Mouse (Mus musculus) lung, postnatal 4 days (tissue): ENCODE results near the gene Fbxo3.
"Not testable (repeated sequence)": the region's sequence is repeated elsewhere in the genome, so short reads cannot be mapped to it uniquely, and the experiment has no call there.

Experiments
- DNase-seq, 2 experiments: peaks; one replicate each; pipeline ENCODE4 v3.0.0; 2021

The Fbxo3 gene

GRCm38 (mm10) chr2:104038236-104038635 is 10.7 kb downstream of the Fbxo3 start:
- DNase-seq, result no peak

DNA sequence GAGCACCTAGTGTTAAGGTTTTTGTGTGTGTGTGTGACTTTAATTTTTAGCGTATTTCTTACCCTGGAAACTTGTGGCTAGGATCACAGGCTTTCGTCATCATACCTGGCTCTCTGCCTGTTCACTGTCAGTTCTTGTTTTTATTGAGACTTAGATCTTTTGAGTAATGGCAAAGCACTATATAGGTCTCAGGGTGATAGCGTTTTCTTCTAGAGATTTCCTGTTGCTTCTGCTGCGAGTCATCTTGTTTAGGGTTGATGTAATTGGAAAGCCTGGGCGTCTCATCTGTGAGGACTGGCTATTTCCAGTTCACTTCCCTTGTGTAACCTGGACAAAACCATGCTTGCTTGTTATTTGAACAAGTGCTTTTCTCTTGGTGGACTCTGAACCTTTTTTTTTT is 14.1 kb downstream of the Fbxo3 start:
- DNase-seq, result no peak

GRCm38 (mm10) chr2:104042766-104043165 is 15.2 kb downstream of the Fbxo3 start:
- no peak for DNase-seq

DNA sequence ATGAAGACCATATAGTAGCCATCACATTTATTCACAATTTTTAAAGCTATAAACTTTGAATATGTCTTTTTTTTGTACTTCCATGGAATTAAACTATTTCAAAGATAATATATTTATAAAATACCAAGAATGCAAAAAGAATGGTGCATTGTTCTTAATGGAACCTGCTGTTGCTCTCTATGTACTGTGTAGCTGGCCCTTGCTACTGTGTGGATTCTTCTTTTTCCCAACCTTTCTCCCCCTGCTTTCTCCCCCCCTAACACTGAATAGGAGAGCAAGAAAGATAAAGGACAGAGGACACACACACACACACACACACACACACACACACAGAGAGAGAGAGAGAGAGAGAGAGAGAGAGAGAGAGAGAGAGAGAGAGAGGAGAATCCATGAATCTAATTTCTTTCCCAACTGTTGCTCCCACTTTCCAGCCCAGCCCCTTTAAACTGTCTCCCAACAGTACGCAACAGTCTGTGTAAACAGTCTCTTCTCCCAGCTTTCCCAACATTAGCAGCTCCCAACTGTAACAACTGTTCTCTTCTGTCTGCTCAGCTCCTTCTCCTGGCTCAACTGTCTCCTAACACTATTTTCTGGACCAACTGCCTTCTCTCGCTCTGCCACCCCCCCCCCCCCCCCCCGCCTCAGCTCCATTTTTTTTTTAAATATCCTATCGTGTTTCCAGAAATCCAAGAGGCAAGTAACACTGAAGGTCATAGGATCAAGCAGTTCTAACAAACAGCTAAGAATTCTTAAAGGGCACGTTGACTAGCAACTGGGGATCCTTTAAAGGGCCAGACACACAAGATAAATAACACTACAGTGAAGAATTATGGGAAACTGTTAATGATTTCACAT is 16.3 kb downstream of the Fbxo3 start:
- peak in 1 of 2 experiments; percentile 15 for DNase-seq

- DNase-seq, result peak in 1 of 2 experiments; percentile 33
Measured at GRCm38 (mm10) chr2:104044479-104045080, 17.1 kb downstream of the Fbxo3 start.

GRCm38 (mm10) chr2:104058381-104058780 is 30.9 kb downstream of the Fbxo3 start:
- no peak for DNase-seq

DNA sequence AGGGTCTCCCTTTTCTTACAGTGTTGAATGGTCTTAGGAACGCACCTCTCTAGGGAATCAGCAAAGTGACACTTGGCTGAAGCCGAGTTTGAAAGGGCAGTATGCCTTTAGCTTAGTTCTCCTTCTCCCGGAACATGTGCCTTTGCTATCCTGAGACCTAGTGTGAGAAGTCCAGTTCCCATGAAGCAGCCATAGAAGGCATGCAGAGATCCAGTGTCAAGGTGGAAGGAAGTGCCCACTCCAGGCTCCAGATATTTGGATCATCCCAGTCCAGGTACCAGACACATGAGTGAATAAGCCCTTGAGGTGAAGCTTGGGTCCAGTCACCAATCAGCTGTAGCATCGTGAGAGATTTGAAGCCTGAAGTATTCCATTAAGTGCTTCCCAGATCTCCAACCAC is 31.4 kb downstream of the Fbxo3 start:
- DNase-seq, result no peak

GRCm38 (mm10) chr2:104059786-104060185 is 32.3 kb downstream of the Fbxo3 start:
- DNase-seq, result no peak

DNA sequence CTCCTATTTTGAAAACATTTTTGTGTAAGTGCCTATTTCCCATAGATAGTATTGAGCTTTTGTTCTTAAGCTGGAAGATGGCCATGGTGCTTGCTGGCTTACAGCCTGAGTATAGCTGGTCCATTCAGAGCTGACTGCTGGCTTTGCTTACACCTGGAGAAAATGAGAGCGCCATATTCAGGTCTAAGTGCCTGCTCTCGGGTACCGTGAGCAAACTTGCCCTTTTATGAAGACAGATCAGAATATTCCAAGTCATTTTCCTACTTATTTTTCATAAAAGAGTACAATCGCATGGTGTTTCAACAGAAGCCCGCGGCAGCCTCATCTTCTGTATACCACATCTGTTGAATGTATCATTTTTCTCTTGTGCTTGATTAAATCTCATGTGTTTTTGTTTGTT is 33.5 kb downstream of the Fbxo3 start:
- no peak for DNase-seq

DNA sequence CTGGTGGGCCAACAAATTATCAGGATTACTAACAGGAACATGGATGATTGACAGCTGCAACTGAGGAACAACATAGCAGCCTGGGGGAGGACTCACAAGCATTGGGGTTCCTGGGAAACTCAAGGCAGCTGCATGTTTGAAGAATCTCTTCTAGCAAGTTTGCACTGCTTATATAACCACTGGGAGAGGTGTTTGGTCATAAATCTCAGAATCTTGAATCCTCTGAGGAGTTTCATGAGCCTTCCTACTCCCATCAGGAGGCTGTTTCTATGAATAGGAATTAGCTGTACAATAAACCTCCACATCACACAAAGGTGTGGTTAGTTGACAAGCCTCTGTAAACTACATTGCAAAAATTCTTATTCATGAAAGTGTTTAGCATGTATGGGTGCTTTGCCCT is 35.1 kb downstream of the Fbxo3 start:
- DNase-seq, result no peak

GRCm38 (mm10) chr2:104064152-104064551 is 36.6 kb downstream of the Fbxo3 start:
- DNase-seq, result no peak

GRCm38 (mm10) chr2:104065526-104065925 is 38.0 kb downstream of the Fbxo3 start, which contains the start of gene Gm10912:
Gene Gm10912 (plus strand): TSS chr2:104065826.
- not testable (repeated sequence) for DNase-seq

- not testable (repeated sequence) for DNase-seq
Measured at GRCm38 (mm10) chr2:104068450-104068849, 40.9 kb downstream of the Fbxo3 start, which contains the start of gene Gm10799. Gene Gm10799 (minus strand): TSS chr2:104068550.

GRCm38 (mm10) chr2:104069704-104070185 is 42.2 kb downstream of the Fbxo3 start, which contains the start of gene Cd59b:
Gene Cd59b (plus strand): TSS chr2:104069849.
- DNase-seq, result peak; percentile 66 to 67

- DNase-seq, result not testable (repeated sequence)
Measured at GRCm38 (mm10) chr2:104078285-104078684, 50.8 kb downstream of the Fbxo3 start.

GRCm38 (mm10) chr2:104081436-104082050 is 54.0 kb downstream of the Fbxo3 start:
- DNase-seq, result not testable (repeated sequence)

- no peak for DNase-seq
Measured at GRCm38 (mm10) chr2:104082474-104082873, 55.0 kb downstream of the Fbxo3 start.

DNA sequence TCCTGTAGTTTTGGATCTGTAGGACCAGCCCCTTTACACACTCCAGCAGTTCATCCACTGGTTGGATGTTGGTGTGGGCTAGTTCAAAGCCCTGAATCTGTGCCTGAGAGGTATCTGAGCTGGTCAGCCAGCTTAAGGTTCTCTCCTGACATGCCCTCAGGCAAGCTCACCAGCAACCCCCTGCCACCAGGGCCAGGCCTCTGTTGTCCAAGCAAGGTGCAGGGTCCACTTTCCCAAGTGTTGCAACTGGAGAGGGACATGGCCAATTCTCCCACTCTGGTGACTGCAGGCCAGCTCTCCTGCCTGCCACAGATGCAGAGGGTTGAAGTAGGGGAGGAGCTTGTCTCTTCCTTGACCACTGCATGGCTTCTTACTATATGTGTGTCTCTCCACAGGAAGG is 56.5 kb downstream of the Fbxo3 start:
- DNase-seq, result not testable (repeated sequence)

DNA sequence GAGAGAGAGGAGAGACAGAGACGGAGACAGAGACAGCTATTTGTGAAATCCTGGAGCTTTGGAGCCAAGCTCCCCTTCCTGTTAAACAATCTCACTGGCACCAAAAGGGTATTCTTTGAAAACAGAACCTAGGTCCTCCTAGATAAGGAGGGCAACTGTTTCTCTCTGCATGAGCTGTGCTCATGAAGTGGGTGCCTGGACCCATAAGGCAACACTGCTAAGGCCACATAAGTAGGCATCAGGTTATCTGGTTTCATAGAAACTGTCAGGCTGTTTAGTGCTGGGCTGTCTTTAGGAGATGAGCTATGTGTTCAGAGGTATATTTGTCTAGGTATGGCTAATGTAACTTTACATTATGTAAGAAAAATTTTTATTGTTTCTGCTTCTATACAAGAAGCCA is 60.0 kb downstream of the Fbxo3 start:
- not testable (repeated sequence) for DNase-seq

DNA sequence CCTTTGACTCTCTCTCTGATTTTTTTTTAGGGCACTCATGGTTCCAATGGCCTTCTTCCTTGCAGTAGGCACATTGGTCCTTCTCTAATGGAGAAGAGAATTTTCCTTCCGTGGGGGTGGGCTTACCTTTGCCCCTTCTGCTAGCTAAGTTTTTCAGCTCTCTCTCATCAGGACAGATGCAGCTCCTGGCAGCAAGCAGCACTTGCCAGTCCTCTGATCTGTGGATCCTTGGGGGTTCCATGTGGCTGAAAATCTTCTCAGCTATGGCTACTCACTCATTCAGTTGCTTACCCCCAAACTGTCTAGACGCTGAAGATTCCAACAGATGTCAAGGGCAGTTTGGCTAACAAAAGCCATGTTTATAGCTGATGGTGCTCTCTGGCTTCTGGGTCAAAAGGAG is 65.8 kb downstream of the Fbxo3 start:
- DNase-seq, result no peak

DNA sequence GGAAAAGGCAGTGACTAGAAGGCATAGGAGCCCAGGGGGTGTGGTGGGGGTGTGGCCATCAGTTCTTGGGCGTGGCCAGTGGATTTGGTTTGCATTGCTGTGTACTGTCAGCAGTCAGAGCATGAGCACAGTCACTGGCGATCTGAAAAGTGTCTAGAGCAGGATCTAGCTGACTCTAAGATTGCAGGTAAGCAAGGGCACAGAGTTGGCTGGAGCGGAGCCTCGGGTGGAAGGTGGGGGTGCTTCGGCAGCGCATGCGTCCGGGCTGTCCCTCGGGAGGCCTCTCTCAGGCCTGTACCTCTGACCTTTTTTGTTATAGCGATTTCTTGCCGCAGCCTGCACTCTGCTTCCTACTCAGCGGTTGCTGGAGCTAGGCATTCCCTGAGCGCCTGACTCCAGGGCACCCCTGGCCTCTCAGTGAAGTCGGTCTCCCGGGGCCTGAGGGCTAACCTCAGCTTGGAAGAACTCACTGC is 68.3 kb downstream of the Fbxo3 start, which contains the start of gene Cd59a:
Cd59a (plus strand) TSS at position 61 of the 473 bp plus-strand sequence.
- DNase-seq, result peak; percentile 85

GRCm38 (mm10) chr2:104096256-104096655 is 68.7 kb downstream of the Fbxo3 start:
- no peak for DNase-seq

- DNase-seq, result not testable (repeated sequence)
Measured at GRCm38 (mm10) chr2:104096796-104097195, 69.3 kb downstream of the Fbxo3 start.
